Mouse (Mus musculus): Measurements from ENCODE around the gene Ngb. TPM values are rescaled to one million over a fixed set of nuclear protein-coding genes. Genes with fewer than 3 reads are reported as not detected.
A peak's percentile ranks its signal among the peaks of the same experiment; 100 is the strongest.

Ngb gene
- 1 to 10 TPM; 2.5 TPM for total RNA-seq (2021)

DNA sequence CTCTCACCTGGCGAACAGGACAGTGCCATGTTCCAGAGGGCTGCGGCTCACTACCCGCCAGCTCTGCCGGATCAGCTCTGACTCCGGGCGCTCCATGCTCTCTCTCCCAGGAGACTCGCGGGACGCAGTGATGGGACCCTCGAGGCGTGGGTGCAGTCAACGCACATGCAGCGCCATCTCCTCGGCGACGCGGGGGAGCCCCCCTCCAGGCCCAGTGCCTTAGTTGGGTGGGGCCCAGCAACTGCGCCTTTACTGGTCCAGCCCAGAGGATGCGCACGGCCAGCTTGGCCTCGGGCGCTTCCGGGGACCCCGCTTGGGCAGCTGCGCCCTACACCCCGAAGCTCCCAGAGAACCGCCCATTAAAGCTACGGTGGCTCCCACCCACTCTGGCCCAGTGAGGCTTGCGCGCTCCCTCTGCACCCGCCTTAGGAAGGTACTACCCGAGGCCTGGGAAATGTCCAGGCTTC lies at the start of gene Ngb:
Gene Ngb (minus strand): TSS at position 375 of the 467 bp plus-strand sequence.
- DNase-seq, result no peak

DNA sequence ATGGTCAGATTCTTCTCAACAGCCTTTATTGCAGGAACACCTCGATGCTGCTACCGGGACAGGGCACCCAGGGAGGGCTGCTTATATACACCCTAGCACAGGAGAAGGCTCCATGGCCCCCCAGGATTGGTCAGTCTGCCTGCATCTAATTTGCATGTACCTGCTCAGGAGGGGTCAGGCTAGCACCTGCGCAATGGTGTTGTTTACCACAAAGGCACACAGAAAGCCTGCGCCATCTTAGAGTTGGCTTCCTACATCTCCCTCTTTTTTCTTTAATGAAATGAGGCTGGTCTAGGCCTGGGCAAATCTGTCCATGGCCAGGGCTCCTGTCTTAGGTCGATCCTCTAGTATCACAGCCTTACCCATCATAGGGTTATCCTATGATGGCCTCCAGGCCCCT lies 47.1 kb upstream of the Ngb start:
- no peak for DNase-seq

GRCm38 (mm10) chr12:87148136-87148535 lies 45.8 kb upstream of the Ngb start:
- no peak for DNase-seq

DNA sequence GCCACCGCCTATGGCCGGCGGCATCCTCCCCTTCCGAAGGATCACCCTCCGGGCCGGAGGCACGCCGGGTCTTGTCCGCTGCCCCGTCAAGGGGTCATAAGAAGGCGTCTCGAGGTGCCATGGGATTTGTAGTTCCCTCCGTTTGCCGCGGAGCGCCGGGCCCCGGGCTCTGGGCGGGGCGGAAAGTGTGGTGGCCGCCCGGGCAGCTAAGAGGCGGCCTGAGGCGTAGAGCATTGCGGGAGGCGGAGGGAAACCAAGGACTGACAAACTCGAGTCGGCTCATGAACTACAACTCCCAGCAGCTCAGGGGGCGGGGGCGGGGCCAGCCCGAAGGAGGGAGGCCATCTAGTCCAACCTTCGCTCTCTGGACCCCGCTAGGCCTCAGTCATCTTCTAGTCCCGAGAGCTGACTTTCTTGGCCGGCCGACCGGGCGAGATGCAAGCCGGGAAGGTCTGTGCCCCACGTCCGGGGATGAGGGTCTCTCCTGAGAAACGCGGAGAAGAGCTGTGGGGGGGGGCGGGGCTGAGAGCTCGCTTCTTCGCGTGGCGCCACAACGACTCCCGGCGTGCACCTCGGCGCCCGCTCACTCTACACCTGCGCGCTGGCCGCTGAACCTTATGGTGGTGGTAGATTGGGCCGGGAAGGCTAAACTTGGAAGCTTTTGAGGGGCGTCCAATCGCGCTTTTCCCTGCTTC lies 45.2 kb upstream of the Ngb start, which contains the start of gene Pomt2:
Gene Pomt2 (minus strand): TSS at position 574 of the 695 bp plus-strand sequence.
- peak; percentile 93 to 94 for DNase-seq

GRCm38 (mm10) chr12:87146966-87147365 lies 44.6 kb upstream of the Ngb start, which contains the start of gene Gstz1:
Gene Gstz1 (plus strand): TSS chr12:87147165.
- peak; percentile 86 to 87 for DNase-seq

- no peak for DNase-seq
Measured at GRCm38 (mm10) chr12:87142156-87142555, 39.8 kb upstream of the Ngb start.

DNA sequence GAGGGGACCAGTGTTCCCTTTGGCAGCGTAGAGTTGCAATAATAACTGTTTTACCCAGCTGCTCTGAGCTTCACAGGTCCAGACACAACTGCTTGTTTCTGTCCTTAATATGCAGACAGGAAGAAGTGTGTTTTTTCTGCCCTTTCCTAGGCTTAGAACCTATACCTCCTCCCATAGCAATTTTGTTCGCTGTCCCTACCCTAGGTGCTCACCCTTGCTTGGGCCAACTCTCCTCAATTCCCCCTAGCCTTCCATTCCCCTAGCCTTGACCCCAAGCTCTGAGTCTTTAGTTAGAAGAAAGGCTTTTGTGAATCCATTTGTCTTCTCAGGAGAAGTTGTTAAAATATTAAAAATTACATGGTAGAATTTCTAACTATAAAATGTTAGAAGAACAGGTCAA lies 36.4 kb upstream of the Ngb start:
- DNase-seq, result no peak

DNA sequence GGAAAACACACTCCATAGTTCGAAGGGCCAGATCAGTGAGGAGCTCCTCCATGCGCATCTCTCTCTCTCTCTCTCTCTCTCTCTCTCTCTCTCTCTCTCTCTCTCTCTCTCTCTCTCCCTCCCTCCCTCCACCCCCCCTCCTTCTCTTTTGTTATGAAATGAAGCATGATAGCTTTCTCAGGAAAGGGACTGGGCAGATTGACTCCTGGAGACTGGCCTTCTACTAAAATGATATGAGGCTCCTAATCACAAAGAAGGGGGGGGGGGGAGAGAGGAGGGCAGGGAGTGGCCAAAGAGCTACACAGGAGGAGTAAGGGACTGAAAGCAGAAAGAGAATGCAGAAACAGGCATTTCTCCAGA lies 36.0 kb upstream of the Ngb start:
- DNase-seq, result no peak

- no peak for DNase-seq
Measured at GRCm38 (mm10) chr12:87137439-87138341, 35.4 kb upstream of the Ngb start.

GRCm38 (mm10) chr12:87132784-87133183 lies 30.4 kb upstream of the Ngb start:
- DNase-seq, result no peak

DNA sequence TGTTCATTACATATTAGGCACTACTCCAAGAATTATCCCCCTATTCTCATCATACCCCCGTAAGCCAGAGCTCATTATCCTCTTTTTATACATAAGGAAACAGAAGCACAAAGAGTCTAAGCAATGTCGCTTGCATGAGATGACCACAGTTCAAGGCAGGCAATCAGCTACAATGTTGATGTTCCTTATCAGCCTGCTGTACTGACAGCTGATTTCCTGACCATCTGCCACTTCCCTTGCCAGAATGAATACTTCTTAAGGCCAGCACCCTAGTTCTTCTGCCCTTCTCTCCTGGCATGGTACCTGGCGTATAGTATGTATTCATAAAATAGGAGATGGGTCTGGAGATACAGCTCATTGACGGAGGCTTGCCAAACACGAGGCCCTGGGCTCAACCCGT lies 29.9 kb upstream of the Ngb start:
- DNase-seq, result no peak

DNA sequence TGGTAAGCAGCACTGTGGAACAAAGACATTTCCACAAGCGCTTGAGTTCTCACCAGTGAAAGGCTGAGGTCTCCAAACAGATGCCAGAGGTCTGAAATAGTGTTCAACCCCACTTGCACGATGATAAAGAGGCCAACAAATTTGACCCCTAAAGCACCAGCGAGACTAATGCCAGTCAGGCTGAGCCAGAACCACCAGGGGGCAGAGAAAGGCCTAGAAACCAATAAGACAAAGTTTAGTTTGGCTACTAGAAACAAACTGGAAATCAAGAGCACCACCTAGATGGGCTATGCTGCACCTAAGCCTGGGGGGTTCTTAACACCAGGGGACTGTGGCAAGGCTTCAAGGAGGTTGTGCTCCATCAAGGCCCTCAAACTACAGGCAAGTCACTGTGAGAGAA lies 29.3 kb upstream of the Ngb start:
- no peak for DNase-seq

DNA sequence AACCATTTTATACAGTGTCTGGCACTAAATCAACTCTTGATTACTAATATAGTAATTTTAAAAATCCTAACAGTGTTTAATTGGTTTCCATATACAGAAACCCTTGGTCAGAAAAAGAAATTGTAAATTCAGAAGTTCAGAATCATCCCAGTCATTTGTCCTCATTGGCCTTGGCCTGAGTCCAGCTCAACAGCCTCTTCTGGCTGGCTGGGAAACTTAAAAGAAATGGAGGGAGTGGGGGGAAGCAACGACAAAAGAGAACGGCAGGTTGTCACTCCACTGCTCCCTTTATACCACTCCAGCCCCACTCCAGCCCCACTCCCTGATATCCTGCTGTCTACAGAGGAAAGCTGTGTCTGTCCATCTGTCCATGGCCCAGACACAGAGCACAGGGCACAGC lies 28.8 kb upstream of the Ngb start:
- DNase-seq, result no peak

DNA sequence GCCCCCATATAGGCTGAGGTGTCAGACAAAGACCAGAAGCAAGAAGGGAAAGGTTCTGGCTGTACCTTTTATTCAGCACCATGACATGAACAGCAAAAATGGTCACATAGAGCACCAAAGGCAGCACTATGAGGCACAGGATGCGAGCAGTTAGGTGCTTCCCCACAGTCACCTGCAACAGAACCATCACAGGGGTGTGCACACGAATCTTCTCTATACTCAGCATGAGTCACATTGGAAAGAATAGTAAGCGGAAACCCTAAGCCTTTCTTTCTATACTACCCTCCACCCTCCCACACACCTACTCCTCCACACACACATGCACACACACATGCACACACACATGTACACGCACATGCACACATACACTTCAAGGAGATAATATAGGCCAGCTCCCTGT lies 27.9 kb upstream of the Ngb start:
- DNase-seq, result no peak

GRCm38 (mm10) chr12:87127256-87127655 lies 24.9 kb upstream of the Ngb start:
- DNase-seq, result no peak

DNA sequence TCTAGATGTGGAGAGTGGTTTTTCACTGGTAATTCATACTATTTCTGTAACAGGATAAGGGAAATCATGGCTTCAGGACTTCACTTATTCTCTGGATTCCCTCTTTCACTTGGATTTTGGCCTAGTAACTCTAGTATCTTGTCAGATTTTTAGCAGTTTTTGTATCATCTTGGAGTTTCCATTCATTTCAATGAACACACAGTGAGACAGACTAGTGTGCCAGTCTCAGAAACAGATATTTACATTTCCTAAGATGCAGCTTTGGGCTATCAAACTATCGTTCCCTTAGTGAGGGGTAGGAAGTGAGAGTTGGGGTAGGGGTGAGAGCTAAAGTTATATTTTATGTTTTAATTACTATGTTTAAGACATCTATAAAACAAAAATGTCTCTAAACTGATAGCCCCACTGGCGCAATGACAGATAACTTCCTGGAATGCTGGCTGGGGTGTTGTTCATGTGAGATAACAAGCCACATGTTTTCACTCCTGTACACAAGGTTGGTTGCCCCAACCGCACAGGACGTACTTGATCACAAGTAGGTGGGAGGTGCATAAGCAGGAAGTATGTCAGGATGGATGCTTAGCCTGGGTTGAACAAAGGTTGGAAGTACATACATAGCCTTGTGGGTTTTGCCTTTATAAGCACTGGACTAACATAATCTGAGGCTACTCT lies 19.7 kb upstream of the Ngb start:
- no peak for DNase-seq

GRCm38 (mm10) chr12:87107357-87107977 lies 5.1 kb upstream of the Ngb start:
- DNase-seq, result no peak

- DNase-seq, result no peak
Measured at GRCm38 (mm10) chr12:87104796-87105195, 2.5 kb upstream of the Ngb start.

DNA sequence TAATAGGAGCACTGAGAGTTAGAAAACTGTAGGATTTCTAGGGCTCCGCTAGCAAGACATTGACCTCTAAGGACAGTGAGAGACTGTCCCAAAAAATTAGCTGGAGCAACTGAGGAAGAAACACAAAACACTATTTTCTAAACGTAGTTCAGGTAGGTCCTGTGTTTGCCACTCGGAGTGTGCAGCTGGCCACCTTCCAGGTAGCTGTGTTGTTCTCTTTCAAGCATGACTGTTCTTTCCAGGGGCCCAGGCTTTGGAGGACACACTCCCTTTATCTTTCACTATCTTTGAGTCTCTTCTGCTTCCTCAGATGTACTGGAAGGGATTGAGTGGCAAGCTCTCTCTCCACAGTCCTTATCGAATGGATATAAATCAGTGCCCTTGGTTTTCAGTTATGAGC lies 1.1 kb upstream of the Ngb start:
- no peak for DNase-seq

GRCm38 (mm10) chr12:87100331-87100730 lies 2.0 kb downstream of the Ngb start:
- DNase-seq, result no peak

GRCm38 (mm10) chr12:87093671-87094070 lies 8.7 kb downstream of the Ngb start:
- DNase-seq, result no peak

GRCm38 (mm10) chr12:87093249-87093648 lies 9.1 kb downstream of the Ngb start:
- no peak for DNase-seq

- DNase-seq, result no peak
Measured at GRCm38 (mm10) chr12:87091916-87092315, 10.4 kb downstream of the Ngb start.
